Mouse (Mus musculus) erythroblast, embryonic 14.5 days (primary cell): ENCODE results near the gene Slc6a9. TPM values are rescaled to one million over a fixed set of nuclear protein-coding genes. Genes with fewer than 3 reads are reported as not detected.

Experiments
- H3K27me3 ChIP-seq: 2 replicates; pipeline ENCODE4 v1.6.1; 2012; ENCODE audit warnings: inconsistent platforms; ENCODE audit not compliant: control insufficient read depth
- H3K36me3 ChIP-seq: 2 replicates; pipeline ENCODE4 v1.6.1; 2012; ENCODE audit warnings: mild to moderate bottlenecking, inconsistent platforms; ENCODE audit not compliant: control insufficient read depth
- H3K4me1 ChIP-seq: 2 replicates; pipeline ENCODE4 v1.6.1; 2012; ENCODE audit warnings: inconsistent platforms; ENCODE audit not compliant: control insufficient read depth
- H3K4me3 ChIP-seq: replicated peaks from 2 replicates; pipeline ENCODE3; 2012; ENCODE audit warnings: moderate library complexity, mild to moderate bottlenecking, inconsistent platforms
- H3K9me3 ChIP-seq: 2 replicates; pipeline ENCODE4 v1.6.1; 2012; ENCODE audit warnings: low read length, inconsistent platforms, mixed read lengths; ENCODE audit not compliant: control insufficient read depth
- GATA1 ChIP-seq: IDR thresholded peaks from 2 replicates; pipeline ENCODE4 v1.6.1; 2012; ENCODE audit warnings: low read length, inconsistent platforms, mixed read lengths
- TAL1 ChIP-seq: IDR thresholded peaks from 3 replicates; pipeline ENCODE4 v1.6.1; 2012; ENCODE audit warnings: low read length, inconsistent platforms, mixed read lengths
- polyA plus RNA-seq: library from polyadenylated mRNA; stranded (reverse); fragments of >175 nt; gene quantifications from 2 replicates; pipeline ENCODE4 v1.2.3, GENCODE M21; 2012

The Slc6a9 gene
- polyA plus RNA-seq, 1 experiment = 82.3 TPM

- TF ChIP-seq TAL1 = no peak
- TF ChIP-seq GATA1 = no peak
- Histone ChIP-seq H3K4me1 (peaks cover 59% of the 10 kb centered on the region), H3K4me3 (no peak overlapping the region), H3K36me3 (peaks cover 13% of the 10 kb centered on the region), H3K27me3 (peaks cover 55% of the 10 kb centered on the region), H3K9me3 (no peaks in the 10 kb centered on the region)
Observed at GRCm38 (mm10) chr4:117828572-117829145, 5.6 kb upstream of the Slc6a9 start.

GRCm38 (mm10) chr4:117829260-117830123, 4.8 kb upstream of the Slc6a9 start:
- peaks cover 16% of the 10 kb centered on the region for H3K36me3 ChIP-seq
- H3K4me1 ChIP-seq = peaks cover 67% of the 10 kb centered on the region
- H3K9me3 ChIP-seq = no peaks in the 10 kb centered on the region
- TF ChIP-seq GATA1 (peak; percentile 14; the same call in 1 of the 2 replicates), TAL1 (no peak)
- H3K27me3 ChIP-seq = peaks cover 46% of the 10 kb centered on the region
- peak overlapping the region; percentile 61 for H3K4me3 ChIP-seq

- Histone ChIP-seq H3K9me3 (no peaks in the 10 kb centered on the region), H3K4me1 (peaks cover 72% of the 10 kb centered on the region), H3K36me3 (peaks cover 19% of the 10 kb centered on the region), H3K27me3 (peaks cover 41% of the 10 kb centered on the region), H3K4me3 (peak overlapping the region; percentile 61)
- peak; percentile 100 for TF ChIP-seq GATA1
- peak; percentile 96 for TF ChIP-seq TAL1
Observed at GRCm38 (mm10) chr4:117830124-117830551, 4.2 kb upstream of the Slc6a9 start.

DNA sequence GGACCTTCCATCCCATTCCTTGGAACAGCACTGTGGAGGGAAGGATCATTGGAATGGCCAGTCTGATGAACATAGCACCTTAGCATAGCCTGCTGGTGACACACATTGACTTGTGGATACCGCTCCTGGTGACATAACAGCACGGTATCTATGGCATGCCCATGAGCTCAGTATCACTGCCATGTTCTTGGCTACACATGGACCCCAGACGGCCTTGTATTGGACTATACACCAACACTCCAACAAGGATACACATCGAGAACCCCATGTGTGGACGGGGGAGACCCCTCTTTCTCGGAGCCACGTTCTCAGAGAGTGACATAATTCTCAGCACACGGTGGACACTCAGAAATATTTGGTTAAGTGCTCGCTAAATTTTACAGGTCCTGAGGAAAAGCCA, 3.5 kb upstream of the Slc6a9 start:
- Histone ChIP-seq H3K4me1 (peaks cover 72% of the 10 kb centered on the region), H3K27me3 (peaks cover 34% of the 10 kb centered on the region), H3K4me3 (peak overlapping the region; percentile 61), H3K9me3 (no peaks in the 10 kb centered on the region), H3K36me3 (peaks cover 19% of the 10 kb centered on the region)
- TF ChIP-seq GATA1 = no peak
- no peak for TF ChIP-seq TAL1

DNA sequence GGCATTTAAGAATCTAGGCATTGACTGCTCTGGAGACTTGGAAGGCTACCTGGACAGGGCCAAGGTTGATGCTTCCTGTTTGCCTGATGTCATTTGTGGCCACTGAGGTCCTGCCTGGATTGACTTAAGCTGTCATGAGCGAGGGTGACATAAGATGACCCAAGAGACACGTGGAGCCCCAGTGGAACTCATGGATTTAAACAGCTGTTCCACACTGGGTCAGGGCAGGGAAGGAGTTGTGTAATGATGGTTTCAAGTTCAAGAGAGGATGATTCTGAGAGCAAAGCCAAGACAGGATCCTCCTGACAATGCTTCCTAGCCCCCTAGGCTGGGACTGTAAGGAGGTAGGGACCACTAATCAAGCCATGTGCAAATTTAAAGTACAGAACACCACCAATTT, 2.8 kb upstream of the Slc6a9 start:
- TF ChIP-seq TAL1 (no peak), GATA1 (no peak)
- Histone ChIP-seq H3K27me3 (peaks cover 27% of the 10 kb centered on the region), H3K4me3 (peak overlapping the region; percentile 61), H3K4me1 (peaks cover 72% of the 10 kb centered on the region), H3K9me3 (no peaks in the 10 kb centered on the region), H3K36me3 (peaks cover 25% of the 10 kb centered on the region)

GRCm38 (mm10) chr4:117831920-117832691, 2.2 kb upstream of the Slc6a9 start:
- Histone ChIP-seq H3K4me1 (peaks cover 77% of the 10 kb centered on the region), H3K27me3 (peaks cover 21% of the 10 kb centered on the region), H3K36me3 (peaks cover 31% of the 10 kb centered on the region), H3K9me3 (no peaks in the 10 kb centered on the region), H3K4me3 (peak overlapping the region; percentile 61)
- peak; percentile 91 for TF ChIP-seq GATA1
- no peak; the same call in 2 of the 3 replicates for TF ChIP-seq TAL1

DNA sequence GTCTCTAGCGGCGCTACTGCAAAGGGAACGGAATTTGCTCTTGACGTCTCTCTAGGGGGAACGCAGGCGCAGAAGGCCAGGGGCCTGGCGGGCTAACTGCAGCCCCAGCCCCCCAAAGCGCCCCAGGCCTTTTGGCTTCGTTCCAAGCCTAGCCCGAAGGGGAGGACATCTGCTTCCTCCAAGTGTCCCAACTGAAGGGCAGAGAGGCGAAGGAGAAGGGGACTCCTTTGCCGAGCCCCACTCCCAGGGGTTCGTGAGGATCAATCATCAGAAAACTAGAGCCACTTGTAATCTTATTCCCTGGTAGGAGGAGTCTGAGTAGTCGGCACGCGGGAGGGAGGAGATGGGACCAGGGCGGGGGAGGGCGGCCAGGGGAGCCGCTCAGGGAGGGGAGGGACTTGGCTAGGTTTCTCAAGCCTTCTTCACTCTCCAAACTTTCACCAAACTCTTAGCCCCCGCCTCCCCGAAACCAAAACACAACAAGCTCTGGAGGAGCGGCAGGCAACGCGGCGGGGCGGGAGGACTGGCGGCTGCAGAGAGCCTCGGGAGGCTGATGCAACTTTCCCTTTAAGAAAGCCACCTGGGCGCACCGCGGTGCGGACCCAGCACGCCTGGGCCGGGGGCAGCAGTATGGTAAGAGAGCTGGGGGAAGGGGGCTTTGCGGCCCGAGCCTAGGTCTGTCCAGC, 682 bp downstream of the Slc6a9 start:
- Histone ChIP-seq H3K27me3 (no peaks in the 10 kb centered on the region), H3K4me3 (peak overlapping the region; percentile 74), H3K4me1 (peaks cover 84% of the 10 kb centered on the region)

GRCm38 (mm10) chr4:117835531-117836111, 1.3 kb downstream of the Slc6a9 start:
- H3K9me3 ChIP-seq = no peaks in the 10 kb centered on the region
- TF ChIP-seq TAL1 (peak; percentile 74), GATA1 (peak; percentile 78)
- peaks cover 84% of the 10 kb centered on the region for H3K4me1 ChIP-seq
- peaks cover 65% of the 10 kb centered on the region for H3K36me3 ChIP-seq
- peak overlapping the region; percentile 74 for H3K4me3 ChIP-seq
- H3K27me3 ChIP-seq = no peaks in the 10 kb centered on the region

More for the DNA sequence above, 682 bp downstream of the Slc6a9 start:
- no peaks in the 10 kb centered on the region for H3K9me3 ChIP-seq
- TF ChIP-seq TAL1 (no peak), GATA1 (no peak)
- peaks cover 60% of the 10 kb centered on the region for H3K36me3 ChIP-seq
